Mouse (Mus musculus): ENCODE results near the gene Arfgap3.

- no peak for TF ChIP-seq EP300 (optimal IDR thresholded peaks at IDR 0.05)
- no peak for TF ChIP-seq CTCF (IDR thresholded peaks at IDR 0.05; ENCODE audit: low read depth)
Measured at GRCm38 (mm10) chr15:83387911-83388310, 37.9 kb upstream of the Arfgap3 start.
